In the genomic region with DNA sequence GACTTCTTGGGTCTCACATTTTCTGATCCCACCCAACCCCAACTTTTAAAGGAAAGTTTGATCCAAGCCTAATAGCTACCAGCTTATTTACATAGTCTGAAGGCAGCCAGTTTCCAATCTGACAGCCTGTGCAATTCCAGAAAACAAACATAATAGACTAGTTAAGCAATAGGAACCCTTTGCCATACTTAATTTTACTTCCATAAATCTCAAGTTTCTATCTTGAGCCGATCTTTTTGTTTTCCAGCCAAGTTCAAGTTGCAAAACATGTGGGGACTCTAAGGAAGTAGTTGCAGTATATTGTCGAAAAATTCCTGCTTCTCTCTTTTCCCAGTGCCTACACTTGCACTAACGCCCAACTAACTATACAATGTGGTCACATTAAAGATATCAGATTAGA, we compare ENCODE assay signal across 8 mouse cellular contexts. TPM values are rescaled to one million over a fixed set of nuclear protein-coding genes. Genes with fewer than 3 reads are reported as not detected.
DNase-seq lines count a peak whose midpoint lies in the region; ATAC-seq lines count a peak whose summit lies in the region.

No protein-coding gene starts in this region.

- peak overlapping the region; percentile 51; the same call in 1 of the 2 replicates for H3K9ac ChIP-seq in kidney, embryonic 14.5 days (ENCODE audit: low read depth, low read length)
- H3K9ac ChIP-seq in forebrain, embryonic 13.5 days = 0 out of 2 replicates have a peak overlapping the region, but pooled peaks have one; percentile 84
- H3K9ac ChIP-seq in liver, embryonic 11.5 days (ENCODE audit: low read depth, low read length) = no peak overlapping the region; the same call in 1 of the 2 replicates
- H3K9ac ChIP-seq in neural tube, embryonic 14.5 days (replicated peaks; ENCODE audit: low read depth, low read length) = no peak overlapping the region

- H3K27ac ChIP-seq in kidney, embryonic 14.5 days (ENCODE audit: low read depth, low read length) = peak overlapping the region; percentile 7; the same call in 1 of the 2 replicates
- no peak overlapping the region for H3K27ac ChIP-seq in forebrain, embryonic 13.5 days
- H3K27ac ChIP-seq in liver, embryonic 11.5 days (ENCODE audit: low read depth, low read length) = peak overlapping the region; percentile 97; the same call in 1 of the 2 replicates
- H3K27ac ChIP-seq in neural tube, embryonic 14.5 days (ENCODE audit: low read depth, low read length) = no peak overlapping the region

- peaks cover 6% of the 10 kb centered on the region; the same call in 1 of the 2 replicates for H3K36me3 ChIP-seq in kidney, embryonic 14.5 days (ENCODE audit: control insufficient read depth, insufficient read depth, low read length)
- H3K36me3 ChIP-seq in forebrain, embryonic 13.5 days (ENCODE audit: poor library complexity, severe bottlenecking) = peaks cover 21% of the 10 kb centered on the region
- no peaks in the 10 kb centered on the region; the same call in 1 of the 2 replicates for H3K36me3 ChIP-seq in liver, embryonic 11.5 days (ENCODE audit: control insufficient read depth, insufficient read depth, low read length)
- H3K36me3 ChIP-seq in neural tube, embryonic 14.5 days (ENCODE audit: control insufficient read depth, insufficient read depth, low read length) = peaks cover 10% of the 10 kb centered on the region

- no peaks in the 10 kb centered on the region for H3K27me3 ChIP-seq in kidney, embryonic 14.5 days (ENCODE audit: control insufficient read depth, insufficient read depth, low read length)
- H3K27me3 ChIP-seq in forebrain, embryonic 13.5 days = no peaks in the 10 kb centered on the region
- H3K27me3 ChIP-seq in liver, embryonic 11.5 days (replicated peaks; ENCODE audit: control insufficient read depth, insufficient read depth, low read length) = no peaks in the 10 kb centered on the region
- H3K27me3 ChIP-seq in neural tube, embryonic 14.5 days (ENCODE audit: control insufficient read depth, insufficient read depth, low read length) = peaks cover 3% of the 10 kb centered on the region; the same call in 1 of the 2 replicates

- WGBS in kidney, embryonic 14.5 days = 27% methylated on average over 3 of the region's 3 CpGs
- 71% methylated on average over 3 of the region's 3 CpGs for WGBS in forebrain, embryonic 13.5 days
- 49% methylated on average over 3 of the region's 3 CpGs for WGBS in liver, embryonic 11.5 days
- WGBS in neural tube, embryonic 14.5 days = 63% methylated on average over 3 of the region's 3 CpGs

- H3K9me3 ChIP-seq in kidney, embryonic 14.5 days (ENCODE audit: control insufficient read depth, low read length) = no peaks in the 10 kb centered on the region
- H3K9me3 ChIP-seq in forebrain, embryonic 13.5 days (replicated peaks) = no peaks in the 10 kb centered on the region
- no peaks in the 10 kb centered on the region for H3K9me3 ChIP-seq in liver, embryonic 11.5 days (ENCODE audit: control insufficient read depth, low read length)
- H3K9me3 ChIP-seq in neural tube, embryonic 14.5 days (ENCODE audit: control insufficient read depth, low read length) = no peaks in the 10 kb centered on the region

- H3K4me1 ChIP-seq in kidney, embryonic 14.5 days (ENCODE audit: control insufficient read depth, insufficient read depth, low read length) = peaks cover 8% of the 10 kb centered on the region; the same call in 1 of the 2 replicates
- peaks cover 35% of the 10 kb centered on the region for H3K4me1 ChIP-seq in forebrain, embryonic 13.5 days
- H3K4me1 ChIP-seq in liver, embryonic 11.5 days (replicated peaks; ENCODE audit: control insufficient read depth, insufficient read depth, low read length) = peaks cover 11% of the 10 kb centered on the region
- peaks cover 22% of the 10 kb centered on the region for H3K4me1 ChIP-seq in neural tube, embryonic 14.5 days (ENCODE audit: control insufficient read depth, insufficient read depth, low read length)

- H3K4me2 ChIP-seq in kidney, embryonic 14.5 days (replicated peaks; ENCODE audit: low read depth, low read length) = peak overlapping the region; percentile 66
- peak overlapping the region; percentile 71 for H3K4me2 ChIP-seq in forebrain, embryonic 13.5 days
- peak overlapping the region; percentile 82 for H3K4me2 ChIP-seq in liver, embryonic 11.5 days
- H3K4me2 ChIP-seq in neural tube, embryonic 14.5 days (ENCODE audit: low read depth, low read length) = peak overlapping the region; percentile 75

- H3K4me3 ChIP-seq in kidney, embryonic 14.5 days (ENCODE audit: low read length) = peak overlapping the region; percentile 68
- peak overlapping the region; percentile 67 for H3K4me3 ChIP-seq in forebrain, embryonic 13.5 days
- peak overlapping the region; percentile 72 for H3K4me3 ChIP-seq in liver, embryonic 11.5 days (ENCODE audit: low read depth, low read length)
- H3K4me3 ChIP-seq in neural tube, embryonic 14.5 days (ENCODE audit: low read depth, low read length) = peak overlapping the region; percentile 85

- no peak for DNase-seq in kidney, postnatal 36 days
- DNase-seq in liver, embryonic 11.5 days (ENCODE audit: low spot score) = no peak
- DNase-seq in thymus, postnatal 25 days = no peak
- no peak for DNase-seq in layer of hippocampus, adult 8-10 months (ENCODE audit: low spot score in 2 of 2)
- DNase-seq in kidney, postnatal 10 days = no peak

- no peak for ATAC-seq in kidney, embryonic 14.5 days (ENCODE audit: low FRiP score, low TSS enrichment)
- no peak for ATAC-seq in forebrain, embryonic 13.5 days
- no peak for ATAC-seq in liver, embryonic 11.5 days (replicated peaks; ENCODE audit: low FRiP score)
- ATAC-seq in neural tube, embryonic 14.5 days (ENCODE audit: low read depth) = no peak

RNA-seq across cellular contexts. Expression of a gene that starts 8.8 kb away (rescaled TPM):
- polyA plus RNA-seq in kidney, embryonic 14.5 days (2014; fragmentation: Nextera tagmentation; extraction: Ambion mirVana) = 123 and 182 TPM in 2 replicates
- 399 and 431 TPM in 2 replicates for polyA plus RNA-seq in forebrain, embryonic 13.5 days (2015; fragmentation: Nextera tagmentation; extraction: Ambion mirVana)
- polyA plus RNA-seq in liver, embryonic 11.5 days (2014; fragmentation: Nextera tagmentation; extraction: Ambion mirVana) = 106 and 118 TPM in 2 replicates
- 492 and 510 TPM in 2 replicates for polyA plus RNA-seq in neural tube, embryonic 14.5 days (2014; fragmentation: Nextera tagmentation; extraction: Ambion mirVana)
- total RNA-seq in layer of hippocampus, adult 8-10 months (2022) = 10 to 100 TPM; 46.0 to 56.9 (median 53.5) TPM

RNA-seq across cellular contexts. Expression of a gene that starts 9.0 kb away (rescaled TPM):
- polyA plus RNA-seq in kidney, embryonic 14.5 days (2014; fragmentation: Nextera tagmentation; extraction: Ambion mirVana) = 12.7 and 22.1 TPM in 2 replicates
- 13.5 and 15.7 TPM in 2 replicates for polyA plus RNA-seq in forebrain, embryonic 13.5 days (2015; fragmentation: Nextera tagmentation; extraction: Ambion mirVana)
- polyA plus RNA-seq in liver, embryonic 11.5 days (2014; fragmentation: Nextera tagmentation; extraction: Ambion mirVana) = 9.8 and 10.7 TPM in 2 replicates
- 17.3 and 22.3 TPM in 2 replicates for polyA plus RNA-seq in neural tube, embryonic 14.5 days (2014; fragmentation: Nextera tagmentation; extraction: Ambion mirVana)
- total RNA-seq in layer of hippocampus, adult 8-10 months (2022) = 10 to 100 TPM; 44.0 to 49.6 (median 48.1) TPM

RNA-seq across cellular contexts. Expression of a gene that starts 54.4 kb away (rescaled TPM):
- 0.36 and 1.1 TPM in 2 replicates for polyA plus RNA-seq in kidney, embryonic 14.5 days (2014; fragmentation: Nextera tagmentation; extraction: Ambion mirVana)
- polyA plus RNA-seq in forebrain, embryonic 13.5 days (2015; fragmentation: Nextera tagmentation; extraction: Ambion mirVana) = 0.09 and 0.50 TPM in 2 replicates
- polyA plus RNA-seq in liver, embryonic 11.5 days (2014; fragmentation: Nextera tagmentation; extraction: Ambion mirVana) = 0.32 and 0.49 TPM in 2 replicates
- polyA plus RNA-seq in neural tube, embryonic 14.5 days (2014; fragmentation: Nextera tagmentation; extraction: Ambion mirVana) = 0.76 and 1.0 TPM in 2 replicates
- 10 to 100 TPM; 10.1 to 11.2 (median 10.7) TPM for total RNA-seq in layer of hippocampus, adult 8-10 months (2022)

RNA-seq across cellular contexts. Expression of a gene that starts 58.1 kb away (rescaled TPM):
- polyA plus RNA-seq in kidney, embryonic 14.5 days (2014; fragmentation: Nextera tagmentation; extraction: Ambion mirVana) = not detected in 2 replicates
- polyA plus RNA-seq in forebrain, embryonic 13.5 days (2015; fragmentation: Nextera tagmentation; extraction: Ambion mirVana) = not detected in 2 replicates
- polyA plus RNA-seq in liver, embryonic 11.5 days (2014; fragmentation: Nextera tagmentation; extraction: Ambion mirVana) = not detected in 2 replicates
- not detected in 2 replicates for polyA plus RNA-seq in neural tube, embryonic 14.5 days (2014; fragmentation: Nextera tagmentation; extraction: Ambion mirVana)
- total RNA-seq in layer of hippocampus, adult 8-10 months (2022) = not detected

Comparison
In these comparisons a context has a peak if more than half of its experiments do, and no peak if none do; other contexts are left out.
1. H3K27ac ChIP-seq: peak in kidney, embryonic 14.5 days (single experiment) and liver, embryonic 11.5 days (single experiment); none in forebrain, embryonic 13.5 days (single experiment) and neural tube, embryonic 14.5 days (single experiment).
2. H3K9ac ChIP-seq: peak in kidney, embryonic 14.5 days (single experiment) and forebrain, embryonic 13.5 days (single experiment); none in liver, embryonic 11.5 days (single experiment) and neural tube, embryonic 14.5 days (single experiment).
3. Peak in every context shown above with its lines, with median percentiles within 50 percentile points of each other: H3K4me2 ChIP-seq and H3K4me3 ChIP-seq.